Mouse (Mus musculus): ENCODE data around the gene Abcd3. TPM values are rescaled to one million over a fixed set of nuclear protein-coding genes. Genes with fewer than 3 reads are reported as not detected.

Abcd3 gene
- 98.6 and 99.7 TPM in 2 replicates for total RNA-seq (2021)
- long read RNA-seq, transcript Abcd3-201 (23 exons, 3,489 nt), result major isoform, 362 of 414 reads
- long read RNA-seq, partial matches to known transcripts, result 20 of 414 reads
- long read RNA-seq, other reads (novel, unspliced or antisense), result 30 of 414 reads

GRCm38 (mm10) chr3:121814877-121815548 is at the start of gene Abcd3:
Abcd3 (minus strand) TSS chr3:121815302.
- DNase-seq, result peak; percentile 87

- DNase-seq, result no peak
Measured at GRCm38 (mm10) chr3:121859142-121859541, 44.0 kb upstream of the Abcd3 start.

DNA sequence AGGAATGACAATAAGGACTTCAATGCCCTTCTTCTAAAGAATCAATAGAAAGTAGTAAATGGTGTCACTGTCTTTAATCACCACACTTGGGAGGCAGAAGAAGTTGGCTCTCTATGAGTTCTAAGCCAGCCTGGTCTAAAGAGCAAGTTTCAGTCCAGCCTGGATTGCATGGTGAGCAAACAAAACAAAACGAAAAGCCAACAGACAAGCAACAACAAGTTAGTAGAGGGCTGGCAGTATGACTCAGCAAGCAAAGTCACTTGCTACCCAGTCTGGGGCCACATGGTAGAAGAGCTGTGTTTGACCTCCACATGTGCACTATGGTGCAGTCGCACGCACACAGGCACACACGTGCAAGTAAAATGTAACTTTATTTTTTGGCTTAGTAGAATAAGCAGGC is 41.0 kb upstream of the Abcd3 start:
- DNase-seq, result no peak

- no peak for DNase-seq
Measured at GRCm38 (mm10) chr3:121853781-121854520, 38.8 kb upstream of the Abcd3 start.

DNA sequence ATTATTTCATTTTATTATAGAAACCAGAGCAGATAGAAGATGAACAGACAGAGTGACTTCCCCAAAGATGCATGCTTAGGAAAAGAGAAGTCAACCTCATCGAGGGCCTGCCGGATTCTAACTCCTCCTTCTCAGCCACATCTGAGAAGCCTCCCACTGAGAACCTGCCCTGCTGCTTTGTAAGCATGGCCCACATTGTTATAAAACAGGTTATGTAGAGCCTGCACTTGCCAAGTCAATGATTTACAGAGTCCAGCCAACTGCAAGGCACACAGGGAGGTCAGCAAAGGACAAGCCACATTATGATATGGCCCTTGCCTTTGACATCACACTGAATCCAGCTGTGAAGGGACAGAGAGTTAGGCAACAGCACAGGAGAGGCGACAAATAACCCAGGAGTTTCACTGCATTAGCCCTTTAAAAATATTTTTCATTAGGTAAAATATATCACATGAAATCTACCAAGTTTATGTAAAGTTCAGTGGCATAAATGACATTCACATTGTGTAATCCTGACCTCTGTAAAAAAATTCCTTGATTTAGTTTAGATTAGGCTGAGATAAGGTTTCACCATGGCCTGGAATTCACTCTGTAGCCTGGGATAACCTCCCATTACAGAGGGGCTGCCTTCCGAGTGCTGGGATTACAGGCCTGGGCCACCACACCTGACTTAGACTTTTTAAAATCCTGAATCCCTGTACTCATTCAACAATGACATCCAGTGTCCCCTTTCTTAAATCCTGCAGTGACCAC is 37.1 kb upstream of the Abcd3 start:
- no peak for DNase-seq

DNA sequence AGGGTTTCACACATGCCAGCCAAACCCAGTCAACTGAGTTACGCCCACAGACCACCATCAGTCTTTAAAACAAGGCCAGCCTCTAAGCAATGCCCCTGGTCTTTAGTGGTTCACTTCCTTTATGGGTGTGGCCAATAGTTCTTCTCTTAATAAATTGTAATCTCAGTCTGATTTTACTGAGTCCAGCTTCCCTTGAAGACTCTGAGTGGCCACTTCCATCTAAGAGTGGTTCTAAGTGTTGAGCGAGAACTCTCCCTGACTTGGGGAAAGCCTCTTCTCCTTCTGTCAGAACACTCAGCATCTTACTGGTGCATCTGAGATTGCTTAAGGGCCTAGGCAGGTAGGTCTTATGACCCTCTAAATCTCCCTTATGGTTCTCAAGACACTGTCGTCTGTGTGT is 35.9 kb upstream of the Abcd3 start:
- DNase-seq, result no peak

DNA sequence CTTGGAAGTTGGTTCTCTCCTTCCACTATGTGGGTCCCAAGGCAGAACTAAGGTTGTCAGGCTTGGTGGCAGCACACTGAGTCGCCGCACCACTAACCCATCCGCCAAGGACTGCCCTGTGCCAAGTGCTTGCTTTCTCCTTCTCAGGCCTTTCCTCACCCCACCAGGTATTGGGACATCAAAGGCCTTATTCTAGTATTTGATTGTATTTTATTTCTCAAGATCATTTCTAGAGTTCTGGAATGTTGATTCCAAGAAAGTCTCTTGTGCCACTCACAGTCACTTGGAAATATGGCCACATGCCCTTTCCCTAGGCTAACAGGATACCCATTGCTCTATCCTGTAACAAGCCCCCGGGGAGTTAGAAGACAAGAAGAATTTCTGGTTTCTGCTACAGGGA is 35.3 kb upstream of the Abcd3 start:
- DNase-seq, result no peak

DNA sequence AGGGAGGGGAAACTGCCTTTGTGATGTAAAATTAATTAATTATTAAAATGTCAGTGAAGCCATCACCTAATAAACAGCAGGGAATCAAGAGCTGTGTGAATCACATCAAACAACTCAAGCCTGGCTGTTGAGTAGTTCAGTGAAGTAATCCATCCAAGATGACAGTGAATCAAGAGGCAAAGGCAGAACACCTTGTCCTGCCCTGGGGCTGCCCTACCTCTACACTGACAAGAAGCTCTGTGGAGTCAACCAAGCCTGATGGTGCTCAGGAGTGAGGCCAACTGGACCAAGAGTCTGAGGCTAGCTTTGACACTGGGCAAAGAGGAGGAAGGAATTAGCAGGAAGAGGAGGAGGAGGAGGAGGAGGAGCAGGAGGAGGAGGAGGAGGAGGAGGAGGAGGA is 32.2 kb upstream of the Abcd3 start:
- DNase-seq, result no peak

DNA sequence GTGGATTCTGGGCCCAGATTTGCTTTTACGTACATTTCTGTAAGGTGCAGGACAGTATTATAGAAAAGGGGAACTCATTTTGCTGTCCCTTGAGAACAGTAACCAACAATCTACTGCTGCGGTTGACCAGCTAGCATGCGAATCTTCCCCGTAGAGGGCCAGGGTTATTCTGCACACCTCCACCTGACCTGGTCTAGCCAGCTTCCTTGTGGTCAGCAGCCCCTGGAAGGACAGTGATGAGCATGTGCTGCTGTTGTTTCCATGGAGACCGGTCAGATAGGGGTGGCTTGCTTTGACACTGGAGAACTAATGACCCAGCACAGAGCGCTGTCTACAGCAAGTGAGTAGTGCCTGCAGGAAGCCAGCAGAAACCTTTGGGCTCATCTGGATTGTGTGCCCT is 29.6 kb upstream of the Abcd3 start:
- no peak for DNase-seq

DNA sequence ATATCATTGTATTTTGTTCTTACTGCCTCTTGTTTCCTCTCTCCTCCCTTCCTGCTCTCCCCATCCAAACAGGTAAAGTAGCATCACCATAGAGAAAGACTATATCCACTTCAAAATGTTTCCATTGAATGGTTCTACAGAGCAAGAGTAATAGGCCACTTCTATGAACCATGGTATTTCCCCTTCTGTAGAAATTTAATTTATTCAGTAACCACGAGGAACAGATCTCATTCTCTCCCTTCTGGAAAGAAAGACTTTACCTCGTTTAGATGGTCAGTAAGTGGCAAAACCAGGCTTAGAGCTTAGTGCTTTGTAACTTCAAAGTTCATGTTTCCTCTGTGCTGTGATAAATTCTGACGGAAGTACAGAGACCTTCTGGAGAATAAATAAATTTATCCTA is 28.9 kb upstream of the Abcd3 start:
- DNase-seq, result no peak

GRCm38 (mm10) chr3:121843254-121843653 is 28.2 kb upstream of the Abcd3 start:
- DNase-seq, result no peak

GRCm38 (mm10) chr3:121842306-121842860 is 27.3 kb upstream of the Abcd3 start:
- no peak for DNase-seq

- no peak for DNase-seq
Measured at GRCm38 (mm10) chr3:121841412-121842014, 26.4 kb upstream of the Abcd3 start.

- DNase-seq, result no peak
Measured at GRCm38 (mm10) chr3:121840351-121840750, 25.2 kb upstream of the Abcd3 start.

GRCm38 (mm10) chr3:121834732-121835131 is 19.6 kb upstream of the Abcd3 start:
- DNase-seq, result no peak

GRCm38 (mm10) chr3:121834250-121834649 is 19.1 kb upstream of the Abcd3 start:
- no peak for DNase-seq

- no peak for DNase-seq
Measured at GRCm38 (mm10) chr3:121825092-121825491, 10.0 kb upstream of the Abcd3 start.

- no peak for DNase-seq
Measured at GRCm38 (mm10) chr3:121824319-121824718, 9.2 kb upstream of the Abcd3 start.

DNA sequence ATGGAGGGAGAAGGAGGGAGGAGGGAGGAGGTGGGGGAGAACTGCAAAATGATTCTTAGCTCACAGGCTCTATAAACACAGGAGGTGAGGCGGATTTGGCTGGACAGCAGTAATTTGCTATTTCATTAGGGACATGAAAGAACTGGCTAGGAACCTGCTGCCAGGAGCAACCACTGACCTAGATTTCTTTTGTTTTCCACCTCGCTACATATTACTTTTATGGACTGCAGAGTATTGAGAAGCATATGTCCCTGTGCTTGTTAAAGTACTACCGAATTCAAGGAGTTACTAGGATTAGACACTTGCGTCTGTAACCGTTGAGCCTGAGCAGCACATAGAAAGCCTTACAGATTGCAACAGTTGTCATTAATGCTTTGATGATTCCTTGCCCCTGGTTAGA is 7.5 kb upstream of the Abcd3 start:
- no peak for DNase-seq

DNA sequence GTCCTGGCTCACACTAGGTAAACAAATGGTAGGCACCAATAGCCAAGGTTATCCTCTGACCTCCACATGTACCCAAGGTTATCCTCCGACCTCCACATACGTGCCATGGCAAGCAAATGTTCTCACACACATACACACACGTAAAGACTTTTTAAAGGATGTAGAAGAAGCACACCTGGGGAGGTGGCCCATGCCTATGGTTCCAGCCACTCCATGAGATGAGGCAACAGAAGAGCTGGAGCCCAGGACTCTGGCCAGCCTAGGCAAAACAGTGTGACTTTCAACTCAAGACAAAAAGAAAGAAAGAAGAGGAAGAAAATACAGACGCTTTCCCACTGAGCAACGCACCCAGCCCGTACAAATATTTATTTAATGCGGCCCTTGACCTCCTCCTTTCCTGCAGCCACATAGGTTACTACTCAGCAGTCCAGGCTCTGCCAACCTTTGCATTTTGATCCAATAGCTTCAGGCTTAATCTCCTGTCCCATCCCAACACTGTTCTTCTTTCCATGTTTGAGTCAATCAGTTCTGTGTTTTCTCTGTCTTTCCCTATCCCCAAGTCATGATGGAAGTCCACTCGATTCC is 6.5 kb upstream of the Abcd3 start:
- no peak for DNase-seq

DNA sequence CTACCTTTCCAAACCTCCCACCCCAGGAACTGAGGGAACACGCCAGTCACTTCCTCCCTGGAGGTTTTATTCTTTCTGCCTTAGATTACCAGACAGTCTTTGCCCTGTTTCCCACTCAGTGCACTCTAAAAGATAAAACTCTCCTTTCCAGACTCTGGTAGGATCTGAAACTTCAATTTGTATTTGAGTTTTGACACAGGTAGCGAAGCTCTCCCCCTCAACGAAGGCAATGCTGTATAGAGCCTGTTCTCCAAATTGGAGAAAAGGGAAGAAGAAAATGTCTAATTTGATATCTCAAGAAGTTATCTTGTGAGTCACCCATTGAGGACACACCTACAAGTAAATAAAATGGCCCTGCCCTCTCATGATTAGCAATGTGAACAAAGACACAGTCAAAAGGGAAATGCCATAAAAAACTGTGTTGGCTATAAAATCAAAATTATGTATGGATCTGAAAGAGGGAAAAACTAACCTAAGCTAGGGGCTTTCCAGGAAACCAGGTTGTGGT is 4.6 kb upstream of the Abcd3 start:
- DNase-seq, result no peak
